ENCODE assay signal across 8 mouse cellular contexts in genomic region chr12:81484212-81484611, GRCm38 (mm10). TPM values are rescaled to one million over a fixed set of nuclear protein-coding genes. Genes with fewer than 3 reads are reported as not detected.
DNase-seq lines count a peak whose midpoint lies in the region; ATAC-seq and TF ChIP-seq lines count a peak whose summit lies in the region.

No protein-coding gene starts in this region.

- no peaks in the 10 kb centered on the region for H3K4me1 ChIP-seq in heart, adult 2 months (ENCODE audit: control insufficient read depth, insufficient read depth, low read length)
- H3K4me1 ChIP-seq in liver, embryonic 13.5 days (replicated peaks), result peaks cover 10% of the 10 kb centered on the region; the same call in 1 of the 2 replicates

- H3K36me3 ChIP-seq in heart, adult 2 months (ENCODE audit: control insufficient read depth, insufficient read depth, low read length), result no peaks in the 10 kb centered on the region
- no peaks in the 10 kb centered on the region for H3K36me3 ChIP-seq in liver, embryonic 13.5 days

- no peak for ATAC-seq in liver, embryonic 13.5 days (ENCODE audit: low read depth)

- TF ChIP-seq EP300 in heart, adult 2 months (IDR thresholded peaks at IDR 0.05; ENCODE audit: insufficient read depth, low read depth, low read length), result no peak

- TF ChIP-seq CTCF in heart, adult 2 months (IDR thresholded peaks at IDR 0.05), result no peak

- H3K27ac ChIP-seq in heart, adult 2 months, result peak overlapping the region; percentile 96
- peak overlapping the region; percentile 96; the same call in 1 of the 2 replicates for H3K27ac ChIP-seq in liver, embryonic 13.5 days

- peak overlapping the region; percentile 65 for H3K4me2 ChIP-seq in liver, embryonic 13.5 days

- WGBS in heart, adult 2 months, result 0% methylated on average over 7 of the region's 7 CpGs
- WGBS in liver, embryonic 13.5 days (ENCODE audit: insufficient replicate concordance), result 1% methylated on average over 7 of the region's 7 CpGs

- H3K79me2 ChIP-seq in heart, adult 2 months (replicated peaks; ENCODE audit: control insufficient read depth, insufficient read depth, low read length), result peaks cover 3% of the 10 kb centered on the region

- peak overlapping the region; percentile 79; the same call in 1 of the 2 replicates for H3K9ac ChIP-seq in heart, adult 2 months (ENCODE audit: low read depth, low read length)
- peak overlapping the region; percentile 78 for H3K9ac ChIP-seq in liver, embryonic 13.5 days

- no peaks in the 10 kb centered on the region for H3K27me3 ChIP-seq in heart, adult 2 months (ENCODE audit: control insufficient read depth, insufficient read depth, low read length)
- H3K27me3 ChIP-seq in liver, embryonic 13.5 days, result no peaks in the 10 kb centered on the region

- no peaks in the 10 kb centered on the region for H3K9me3 ChIP-seq in liver, embryonic 13.5 days (replicated peaks)

- intact Hi-C loops in heart, adult 2 months (cut with DNase I), result loop anchor here (5.0 to 10.0 kb wide), 2 partner anchors 48 to 629 kb away; partner anchors contain the start of genes Gm20498 and Synj2bp
- intact Hi-C loops in heart, postnatal 10 days (cut with DNase I), result no loop called here

- DNase-seq in heart, adult 2 months, result no peak
- DNase-seq in heart, postnatal 10 days, result no peak
- DNase-seq in 3T3-L1 (ENCODE audit: low read depth, low spot score), result peak; percentile 9
- DNase-seq in fibroblast of lung, adult 2 months (ENCODE audit: low read depth), result peak; percentile 3
- DNase-seq in liver, embryonic 13.5 days, result no peak
- DNase-seq in right cerebral cortex, adult 2 months (ENCODE audit: low spot score in 2 of 2), result no peak
- DNase-seq in T-cell, adult 2 months (ENCODE audit: low spot score), result no peak
- no peak for DNase-seq in gastrocnemius, adult 18-20 months (ENCODE audit: low spot score)

- TF ChIP-seq POLR2A in heart, adult 2 months (IDR thresholded peaks at IDR 0.05; ENCODE audit: insufficient read depth, low read depth, low read length), result no peak

- H3K4me3 ChIP-seq in heart, adult 2 months, result peak overlapping the region; percentile 94
- H3K4me3 ChIP-seq in liver, embryonic 13.5 days (replicated peaks), result peak overlapping the region; percentile 73

RNA-seq across cellular contexts. Expression of gene Cox16, which starts 0.7 kb away (rescaled TPM):
- 10 to 100 TPM; 58.8 to 66.8 TPM for total RNA-seq in heart, adult 2 months (2021)
- 56.6 and 78.9 TPM in 2 replicates for polyA plus RNA-seq in heart, adult 2 months (2012; rRNA removed)
- 10 to 100 TPM; 65.3 to 68.3 TPM for total RNA-seq in heart, postnatal 10 days (2021)
- polyA plus RNA-seq in liver, embryonic 13.5 days (2015; fragmentation: Nextera tagmentation; extraction: Ambion mirVana), result 91.0 and 95.5 TPM in 2 replicates
- 10 to 100 TPM; 81.3 to 89.9 TPM for total RNA-seq in gastrocnemius, adult 18-20 months (2021)

RNA-seq across cellular contexts. Expression of gene Gm20498, which starts 48.5 kb away (rescaled TPM):
- 10 to 100 TPM; 44.2 to 48.8 TPM for total RNA-seq in heart, adult 2 months (2021)
- polyA plus RNA-seq in heart, adult 2 months (2012; rRNA removed), result 12.1 and 18.3 TPM in 2 replicates
- 10 to 100 TPM; 35.8 to 42.6 TPM for total RNA-seq in heart, postnatal 10 days (2021)
- polyA plus RNA-seq in liver, embryonic 13.5 days (2015; fragmentation: Nextera tagmentation; extraction: Ambion mirVana), result 13.2 and 15.8 TPM in 2 replicates
- 10 to 100 TPM; 39.3 to 39.4 TPM for total RNA-seq in gastrocnemius, adult 18-20 months (2021)

RNA-seq across cellular contexts. Expression of gene Synj2bp, which starts 48.5 kb away (rescaled TPM):
- total RNA-seq in heart, adult 2 months (2021), result 10 to 100 TPM; 39.5 to 41.7 TPM
- 35.9 and 66.7 TPM in 2 replicates for polyA plus RNA-seq in heart, adult 2 months (2012; rRNA removed)
- total RNA-seq in heart, postnatal 10 days (2021), result 10 to 100 TPM; 35.9 to 43.0 TPM
- polyA plus RNA-seq in liver, embryonic 13.5 days (2015; fragmentation: Nextera tagmentation; extraction: Ambion mirVana), result 16.3 and 18.3 TPM in 2 replicates
- 10 to 100 TPM; 36.1 to 40.4 TPM for total RNA-seq in gastrocnemius, adult 18-20 months (2021)

Comparison
In these comparisons a context has a peak if more than half of its experiments do, and no peak if none do; other contexts are left out.
1. DNase-seq: peak in 3T3-L1 (single experiment) and fibroblast of lung, adult 2 months (single experiment); none in heart, adult 2 months (0 of 2), heart, postnatal 10 days (0 of 2), liver, embryonic 13.5 days (single experiment), right cerebral cortex, adult 2 months (0 of 2), T-cell, adult 2 months (single experiment) and gastrocnemius, adult 18-20 months (single experiment).